Mouse (Mus musculus) bone marrow macrophage, adult 2 months (primary cell): ENCODE data around the gene Upk3a. TPM values are rescaled to one million over a fixed set of nuclear protein-coding genes. Genes with fewer than 3 reads are reported as not detected.
"Not testable (repeated sequence)": the region's sequence is repeated elsewhere in the genome, so short reads cannot be mapped to it uniquely, and the experiment has no call there.

Experiments
- H3K27ac ChIP-seq: 2 replicates; pipeline ENCODE4 v1.5.1; 2012; ENCODE audit warnings: low read depth, low read length; ENCODE audit not compliant: insufficient read depth
- H3K4me1 ChIP-seq: 2 replicates; pipeline ENCODE4 v1.6.1; 2012; ENCODE audit warnings: low read length; ENCODE audit not compliant: control insufficient read depth, insufficient read depth
- H3K4me3 ChIP-seq: 2 replicates; pipeline ENCODE4 v1.5.1; 2012; ENCODE audit warnings: mild to moderate bottlenecking, low read length, moderate library complexity; ENCODE audit not compliant: insufficient read depth
- CTCF ChIP-seq: IDR thresholded peaks from 2 replicates; pipeline ENCODE4 v1.5.1; 2012; ENCODE audit warnings: low read depth, mild to moderate bottlenecking, low read length, moderate library complexity
- POLR2A ChIP-seq: IDR thresholded peaks from 2 replicates; pipeline ENCODE4 v1.6.1; 2012; ENCODE audit warnings: mild to moderate bottlenecking, low read depth, low read length, borderline replicate concordance
- polyA plus RNA-seq: library from polyadenylated mRNA; stranded (reverse); fragments of >200 nt; gene quantifications from 2 replicates; pipeline ENCODE4 v1.2.4, GENCODE M21; 2012; ENCODE audit not compliant: missing spikeins, insufficient read depth, insufficient read length

The Upk3a gene
- polyA plus RNA-seq, 1 experiment = not detected

- no peak overlapping the region for H3K4me3 ChIP-seq
- peaks cover 8% of the 10 kb centered on the region for H3K4me1 ChIP-seq
- H3K27ac ChIP-seq = no peak overlapping the region
- TF ChIP-seq CTCF = no peak
- no peak for TF ChIP-seq POLR2A
These were observed 17.0 kb upstream of the Upk3a start for GRCm38 (mm10) chr15:84999911-85000310.

- Histone ChIP-seq H3K4me1 (peaks cover under 1% of the 10 kb centered on the region), H3K27ac (no peak overlapping the region), H3K4me3 (no peak overlapping the region)
- TF ChIP-seq CTCF (peak; percentile 61), POLR2A (no peak)
These were observed 15.7 kb upstream of the Upk3a start for GRCm38 (mm10) chr15:85000984-85001982.

- H3K4me1 ChIP-seq = peaks cover 3% of the 10 kb centered on the region; the same call in 1 of the 2 replicates
- H3K27ac ChIP-seq = no peak overlapping the region
- H3K4me3 ChIP-seq = no peak overlapping the region
- no peak for TF ChIP-seq POLR2A
- TF ChIP-seq CTCF = no peak
These were observed 7.3 kb upstream of the Upk3a start for GRCm38 (mm10) chr15:85009666-85010065.

GRCm38 (mm10) chr15:85011895-85012661 is 4.9 kb upstream of the Upk3a start:
- H3K4me1 ChIP-seq = peaks cover 3% of the 10 kb centered on the region; the same call in 1 of the 2 replicates
- no peak overlapping the region for H3K27ac ChIP-seq
- no peak overlapping the region for H3K4me3 ChIP-seq
- no peak for TF ChIP-seq POLR2A
- no peak for TF ChIP-seq CTCF

GRCm38 (mm10) chr15:85012662-85013054 is 4.3 kb upstream of the Upk3a start:
- peaks cover 3% of the 10 kb centered on the region; the same call in 1 of the 2 replicates for H3K4me1 ChIP-seq
- TF ChIP-seq POLR2A (no peak), CTCF (no peak)
- H3K27ac ChIP-seq = no peak overlapping the region
- no peak overlapping the region for H3K4me3 ChIP-seq

GRCm38 (mm10) chr15:85015771-85016170 is 1.2 kb upstream of the Upk3a start:
- Histone ChIP-seq H3K4me1 (peaks cover 3% of the 10 kb centered on the region; the same call in 1 of the 2 replicates), H3K27ac (no peak overlapping the region), H3K4me3 (no peak overlapping the region)
- TF ChIP-seq CTCF (no peak), POLR2A (no peak)

GRCm38 (mm10) chr15:85022211-85022610 is 5.3 kb downstream of the Upk3a start:
- Histone ChIP-seq H3K27ac (no peak overlapping the region), H3K4me1 (no peaks in the 10 kb centered on the region), H3K4me3 (no peak overlapping the region)
- no peak for TF ChIP-seq POLR2A
- TF ChIP-seq CTCF = no peak

- H3K4me1 ChIP-seq = no peaks in the 10 kb centered on the region
- no peak overlapping the region for H3K4me3 ChIP-seq
- no peak overlapping the region for H3K27ac ChIP-seq
- no peak for TF ChIP-seq POLR2A
- no peak for TF ChIP-seq CTCF
These were observed 9.3 kb downstream of the Upk3a start for GRCm38 (mm10) chr15:85026197-85026596.

GRCm38 (mm10) chr15:85027740-85028139 is 10.8 kb downstream of the Upk3a start:
- TF ChIP-seq CTCF = no peak
- TF ChIP-seq POLR2A = no peak
- no peak overlapping the region for H3K27ac ChIP-seq

GRCm38 (mm10) chr15:85028648-85029047 is 11.7 kb downstream of the Upk3a start, which contains the start of gene Fam118a:
TSS of gene Fam118a (plus strand) at chr15:85028948.
- not testable (repeated sequence) for H3K27ac ChIP-seq, H3K4me3 ChIP-seq, H3K4me1 ChIP-seq

More at GRCm38 (mm10) chr15:85027740-85028139, 10.8 kb downstream of the Upk3a start:
- Histone ChIP-seq H3K4me1 (no peaks in the 10 kb centered on the region), H3K4me3 (no peak overlapping the region)

- H3K27ac ChIP-seq, H3K4me3 ChIP-seq, H3K4me1 ChIP-seq: not testable (repeated sequence)
These were observed 13.7 kb downstream of the Upk3a start for GRCm38 (mm10) chr15:85030643-85031042.
